Mouse (Mus musculus) CH12F3 (cell line): ENCODE measurements around the gene 2700081O15Rik.

ENCODE experiments used
- in situ Hi-C: fragments of 300-500 bp; cut with MboI; formaldehyde crosslinking; loops from 2 replicates; pipeline ENCODE4 v1.14.3; 2020; ENCODE audit warnings: low sequenced_read_pairs

The 2700081O15Rik gene

GRCm38 (mm10) chr19:7420108-7420507 is 2.7 kb downstream of the 2700081O15Rik start:
- in situ Hi-C loops = no loop called here

GRCm38 (mm10) chr19:7420841-7421601 is 3.6 kb downstream of the 2700081O15Rik start:
- in situ Hi-C loops = no loop called here

GRCm38 (mm10) chr19:7421602-7422591 is 4.5 kb downstream of the 2700081O15Rik start:
- in situ Hi-C loops = no loop called here

GRCm38 (mm10) chr19:7422656-7423027 is 5.2 kb downstream of the 2700081O15Rik start:
- in situ Hi-C loops = no loop called here

GRCm38 (mm10) chr19:7423028-7423655 is 5.7 kb downstream of the 2700081O15Rik start:
- in situ Hi-C loops = no loop called here

- in situ Hi-C loops = no loop called here
Measured at GRCm38 (mm10) chr19:7423656-7424030, 6.2 kb downstream of the 2700081O15Rik start.

GRCm38 (mm10) chr19:7424131-7424530 is 6.7 kb downstream of the 2700081O15Rik start:
- in situ Hi-C loops = no loop called here

- in situ Hi-C loops = no loop called here
Measured at GRCm38 (mm10) chr19:7424590-7425397, 7.4 kb downstream of the 2700081O15Rik start.

GRCm38 (mm10) chr19:7425398-7425775 is 8.0 kb downstream of the 2700081O15Rik start:
- in situ Hi-C loops = no loop called here

- in situ Hi-C loops = no loop called here
Measured at GRCm38 (mm10) chr19:7434887-7435286, 17.5 kb downstream of the 2700081O15Rik start.

- in situ Hi-C loops = no loop called here
Measured at GRCm38 (mm10) chr19:7436061-7436970, 18.9 kb downstream of the 2700081O15Rik start.

- in situ Hi-C loops = no loop called here
Measured at GRCm38 (mm10) chr19:7438295-7438694, 20.9 kb downstream of the 2700081O15Rik start.

- in situ Hi-C loops = no loop called here
Measured at GRCm38 (mm10) chr19:7441493-7441892, 24.1 kb downstream of the 2700081O15Rik start.

GRCm38 (mm10) chr19:7445105-7445504 is 27.7 kb downstream of the 2700081O15Rik start:
- in situ Hi-C loops = no loop called here

- in situ Hi-C loops = no loop called here
Measured at GRCm38 (mm10) chr19:7445596-7445995, 28.2 kb downstream of the 2700081O15Rik start.

GRCm38 (mm10) chr19:7456803-7457202 is 39.4 kb downstream of the 2700081O15Rik start:
- in situ Hi-C loops = no loop called here

- in situ Hi-C loops = no loop called here
Measured at GRCm38 (mm10) chr19:7458901-7459300, 41.5 kb downstream of the 2700081O15Rik start.

GRCm38 (mm10) chr19:7459370-7459769 is 41.9 kb downstream of the 2700081O15Rik start:
- in situ Hi-C loops = no loop called here

GRCm38 (mm10) chr19:7467915-7468314 is 50.5 kb downstream of the 2700081O15Rik start:
- in situ Hi-C loops = no loop called here
